Mouse (Mus musculus) neural tube, embryonic 13.5 days (tissue): ENCODE results near the gene Hoxd8. TPM values are rescaled to one million over a fixed set of nuclear protein-coding genes. Genes with fewer than 3 reads are reported as not detected.

Source experiments
- ATAC-seq: fragments of 200-750 bp; cut with Nextera tagmentation; 2 replicates; pipeline ENCODE4 v1.8.0; 2017; ENCODE audit warnings: low read depth, mild to moderate bottlenecking, moderate TSS enrichment, moderate library complexity
- H3K27ac ChIP-seq: fragments of 300-500 bp; sonication (generic); replicated peaks from 2 replicates; pipeline ENCODE4 v1.5.1; 2015; ENCODE audit warnings: moderate library complexity, mild to moderate bottlenecking, inconsistent platforms
- H3K27me3 ChIP-seq: fragments of 300-500 bp; sonication (generic); 2 replicates; pipeline ENCODE4 v1.6.1; 2015; ENCODE audit warnings: mild to moderate bottlenecking, inconsistent platforms
- H3K36me3 ChIP-seq: fragments of 300-500 bp; sonication (generic); 2 replicates; pipeline ENCODE4 v1.6.1; 2015; ENCODE audit warnings: mild to moderate bottlenecking, inconsistent platforms
- H3K4me1 ChIP-seq: fragments of 300-500 bp; sonication (generic); replicated peaks from 2 replicates; pipeline ENCODE4 v1.6.1; 2015; ENCODE audit warnings: inconsistent platforms
- H3K4me2 ChIP-seq: fragments of 300-500 bp; sonication (generic); 2 replicates; pipeline ENCODE4 v1.6.1; 2015; ENCODE audit warnings: inconsistent platforms, mild to moderate bottlenecking, moderate library complexity
- H3K4me3 ChIP-seq: fragments of 300-500 bp; sonication (generic); 2 replicates; pipeline ENCODE4 v1.5.1; 2015; ENCODE audit warnings: mild to moderate bottlenecking, inconsistent platforms
- H3K9ac ChIP-seq: fragments of 300-500 bp; sonication (generic); 2 replicates; pipeline ENCODE4 v1.6.1; 2015; ENCODE audit warnings: moderate library complexity, mild to moderate bottlenecking, inconsistent platforms
- H3K9me3 ChIP-seq: fragments of 300-500 bp; sonication (generic); 2 replicates; pipeline ENCODE4 v1.6.1; 2016; ENCODE audit warnings: inconsistent platforms
- WGBS: fragments of 180-500 bp; shearing (Covaris S2); methylation state at CpG from one replicate; pipeline ENCODE4 v1.1.7; 2015; 5-methylcytosine and 5-hydroxymethylcytosine counted together
- polyA plus RNA-seq: library from polyadenylated mRNA; unstranded; fragments of >200 nt; fragmentation: Nextera tagmentation; extraction: Ambion mirVana; gene quantifications from 2 replicates; pipeline ENCODE4 v1.2.1, GENCODE M21; 2015

Gene Hoxd8
- polyA plus RNA-seq, 1 experiment from 2014 or later, result 22.8 TPM

DNA sequence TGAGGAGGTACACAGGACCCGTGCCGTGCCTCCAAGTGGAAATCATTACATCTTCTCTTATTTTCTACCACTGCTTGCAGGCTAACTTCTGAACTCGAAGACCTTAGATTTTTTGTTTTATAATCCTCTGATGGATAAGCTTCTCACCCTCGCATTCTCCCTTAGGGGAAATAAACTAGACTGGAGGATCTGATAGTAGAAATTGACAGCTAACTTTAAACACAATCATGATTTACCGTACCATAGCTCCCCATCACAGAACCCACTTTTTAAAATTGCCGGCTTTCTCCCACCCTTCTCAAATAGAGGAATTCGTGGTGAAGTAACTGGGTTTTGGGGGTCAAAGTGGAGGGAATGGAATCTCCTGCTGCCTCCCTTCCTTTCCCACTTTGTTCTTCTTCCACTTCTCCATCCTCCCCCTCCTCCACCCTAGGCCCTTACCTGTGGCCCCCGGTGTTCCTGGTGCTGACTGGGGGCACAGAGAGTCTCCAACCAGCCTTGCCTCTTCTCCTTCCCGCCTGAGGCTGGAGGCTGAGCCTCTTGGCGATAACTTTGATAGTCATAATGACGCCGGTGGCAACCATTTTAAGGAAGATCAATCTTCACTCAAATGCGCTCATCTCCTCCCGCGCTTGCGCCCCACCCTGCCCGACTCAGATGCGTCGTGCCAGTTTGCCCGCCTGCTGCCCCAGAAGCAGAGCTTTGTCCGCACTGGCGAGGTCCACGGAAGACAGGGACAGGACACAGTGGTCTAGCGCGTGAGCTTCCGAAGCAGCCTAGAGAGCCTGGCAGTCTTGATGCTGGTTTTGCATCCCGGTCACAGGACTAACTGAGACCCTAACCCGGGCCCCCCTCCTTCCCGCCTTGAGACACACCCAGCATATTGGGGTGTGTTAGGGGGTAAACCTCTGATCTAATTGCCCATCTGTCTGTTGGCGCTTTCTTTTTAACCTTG is 43.7 kb upstream of the Hoxd8 start:
- Histone ChIP-seq H3K27ac (no peak overlapping the region), H3K4me2 (0 out of 2 replicates have a peak overlapping the region, but pooled peaks have one; percentile 9), H3K4me3 (peak overlapping the region; percentile 9; the same call in 1 of the 2 replicates), H3K27me3 (peaks cover 97% of the 10 kb centered on the region), H3K9me3 (no peaks in the 10 kb centered on the region), H3K36me3 (no peaks in the 10 kb centered on the region), H3K4me1 (peaks cover 14% of the 10 kb centered on the region), H3K9ac (no peak overlapping the region)
- WGBS, result 2% methylated on average over 30 of the region's 30 CpGs
- no peak for ATAC-seq

DNA sequence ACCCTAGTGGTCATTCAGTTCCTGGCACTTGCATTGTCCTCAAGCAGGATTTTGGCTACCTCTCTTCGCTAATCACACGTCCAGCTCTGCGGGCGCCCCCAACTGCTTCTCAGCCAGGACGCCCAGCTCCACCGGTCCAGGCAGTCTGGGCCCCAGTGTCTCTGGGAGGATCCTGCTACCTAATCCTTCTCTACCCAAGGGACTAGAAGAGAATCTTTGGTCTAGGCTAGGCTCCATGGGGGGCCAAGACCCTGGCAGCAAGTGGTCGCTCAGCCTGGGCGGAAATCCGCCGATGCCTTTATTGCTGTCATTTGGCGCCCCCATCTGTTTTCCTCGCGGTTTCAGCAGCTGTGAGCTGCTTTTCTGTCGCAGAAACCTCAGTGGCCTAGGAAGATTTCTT is 42.7 kb upstream of the Hoxd8 start:
- Histone ChIP-seq H3K27ac (no peak overlapping the region), H3K4me1 (peaks cover 8% of the 10 kb centered on the region), H3K4me2 (0 out of 2 replicates have a peak overlapping the region, but pooled peaks have one; percentile 27), H3K36me3 (no peaks in the 10 kb centered on the region), H3K9me3 (no peaks in the 10 kb centered on the region), H3K9ac (no peak overlapping the region), H3K4me3 (peak overlapping the region; percentile 4; the same call in 1 of the 2 replicates), H3K27me3 (peaks cover 97% of the 10 kb centered on the region)
- under 1% methylated on average over 14 of the region's 14 CpGs for WGBS
- ATAC-seq, result peak; percentile 36

DNA sequence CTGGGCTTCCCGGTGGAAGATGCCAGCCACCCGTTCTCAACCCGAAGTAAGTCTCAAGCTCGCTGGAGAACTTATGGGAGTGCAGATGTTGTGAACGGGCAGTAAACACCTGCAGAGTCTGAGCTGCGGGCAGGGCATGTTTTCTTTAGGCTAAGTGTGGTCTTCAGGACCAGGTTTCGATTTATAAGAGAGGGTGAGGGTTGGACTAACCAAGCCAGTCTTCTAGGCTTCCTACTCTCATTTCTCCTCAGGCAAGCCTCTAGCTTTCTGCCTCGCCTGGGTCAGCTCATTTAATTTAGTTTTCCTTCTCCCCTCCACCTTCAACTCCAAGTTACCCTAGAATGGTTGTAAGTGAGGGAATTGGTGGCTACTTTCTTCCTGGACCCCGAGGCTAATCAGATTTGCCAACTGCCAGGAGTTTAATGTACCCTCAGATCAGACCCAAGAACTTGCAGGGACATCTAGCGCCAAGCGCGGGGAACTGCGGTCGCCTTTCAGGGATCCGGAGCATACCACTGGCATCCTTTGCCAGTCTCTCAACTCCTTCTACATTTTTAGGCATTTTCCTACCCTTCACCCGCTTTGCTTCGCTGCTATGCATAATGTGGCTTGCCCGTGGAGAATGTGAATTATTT is 41.0 kb upstream of the Hoxd8 start:
- Histone ChIP-seq H3K4me3 (no peak overlapping the region), H3K36me3 (no peaks in the 10 kb centered on the region), H3K4me2 (no peak overlapping the region), H3K9me3 (no peaks in the 10 kb centered on the region), H3K27ac (no peak overlapping the region), H3K27me3 (peaks cover 99% of the 10 kb centered on the region), H3K4me1 (peaks cover 12% of the 10 kb centered on the region), H3K9ac (no peak overlapping the region)
- 0 out of 2 replicates have a peak, but pooled peaks have one; percentile 60 for ATAC-seq
- 2% methylated on average over 18 of the region's 18 CpGs for WGBS

DNA sequence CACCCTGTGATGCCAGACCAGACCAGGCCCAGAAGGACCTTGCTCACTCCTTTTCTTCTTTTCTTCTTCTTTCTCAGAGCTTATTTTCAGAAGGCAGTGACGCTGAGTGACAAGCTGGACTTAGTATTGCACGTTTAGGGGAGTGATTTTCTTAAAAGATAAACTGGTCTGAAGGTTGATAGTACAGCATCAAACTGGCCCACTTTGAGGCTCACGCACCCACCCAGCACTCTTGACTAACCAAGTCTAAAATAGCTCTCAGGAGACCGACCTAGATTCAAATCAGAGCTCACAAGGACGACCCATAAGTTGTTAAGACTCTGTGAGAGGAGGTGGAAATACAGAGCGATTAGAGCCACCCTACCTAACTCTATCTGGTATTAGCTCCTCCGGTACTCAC is 38.0 kb upstream of the Hoxd8 start:
- H3K27ac ChIP-seq, result no peak overlapping the region
- WGBS, result 2% methylated on average over 7 of the region's 7 CpGs
- no peak overlapping the region for H3K9ac ChIP-seq
- H3K4me3 ChIP-seq, result no peak overlapping the region
- no peak overlapping the region for H3K4me2 ChIP-seq
- no peaks in the 10 kb centered on the region for H3K9me3 ChIP-seq
- ATAC-seq, result no peak
- no peaks in the 10 kb centered on the region for H3K36me3 ChIP-seq
- peaks cover 17% of the 10 kb centered on the region for H3K4me1 ChIP-seq
- H3K27me3 ChIP-seq, result peaks cover 99% of the 10 kb centered on the region

DNA sequence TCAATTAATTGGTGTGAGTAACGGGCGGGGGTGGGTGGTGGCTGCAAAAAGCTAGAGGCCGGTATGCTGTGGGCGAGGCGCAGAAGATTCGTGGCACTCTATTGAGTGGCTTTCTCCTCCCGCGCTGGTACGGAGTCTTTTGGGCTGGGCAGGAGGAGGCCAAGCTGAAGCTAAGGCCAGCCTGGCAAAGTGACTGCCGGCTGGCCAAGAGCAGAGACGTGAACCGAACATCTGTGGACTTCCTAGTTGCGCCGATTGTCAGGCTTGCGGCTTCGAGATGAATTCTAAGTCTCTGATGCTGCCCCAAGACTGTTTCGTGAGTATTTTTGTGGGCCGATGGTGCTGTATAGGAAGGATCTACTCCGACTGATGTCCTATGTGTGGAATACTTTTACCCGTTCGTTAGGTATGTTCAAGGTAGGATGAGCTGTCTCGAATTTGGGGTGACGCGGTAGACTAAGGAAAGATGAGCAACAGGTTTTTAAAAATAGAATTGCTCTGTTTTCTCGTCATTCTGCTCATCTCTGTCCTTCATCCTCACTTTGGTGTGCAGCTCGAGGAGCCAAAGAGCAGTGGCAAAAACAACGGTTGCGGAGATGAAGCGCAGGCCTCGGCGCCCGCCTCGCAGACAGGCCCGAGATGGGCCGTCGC is 37.1 kb upstream of the Hoxd8 start:
- Histone ChIP-seq H3K27me3 (peaks cover 99% of the 10 kb centered on the region), H3K4me2 (peak overlapping the region; percentile 50; the same call in 1 of the 2 replicates)

DNA sequence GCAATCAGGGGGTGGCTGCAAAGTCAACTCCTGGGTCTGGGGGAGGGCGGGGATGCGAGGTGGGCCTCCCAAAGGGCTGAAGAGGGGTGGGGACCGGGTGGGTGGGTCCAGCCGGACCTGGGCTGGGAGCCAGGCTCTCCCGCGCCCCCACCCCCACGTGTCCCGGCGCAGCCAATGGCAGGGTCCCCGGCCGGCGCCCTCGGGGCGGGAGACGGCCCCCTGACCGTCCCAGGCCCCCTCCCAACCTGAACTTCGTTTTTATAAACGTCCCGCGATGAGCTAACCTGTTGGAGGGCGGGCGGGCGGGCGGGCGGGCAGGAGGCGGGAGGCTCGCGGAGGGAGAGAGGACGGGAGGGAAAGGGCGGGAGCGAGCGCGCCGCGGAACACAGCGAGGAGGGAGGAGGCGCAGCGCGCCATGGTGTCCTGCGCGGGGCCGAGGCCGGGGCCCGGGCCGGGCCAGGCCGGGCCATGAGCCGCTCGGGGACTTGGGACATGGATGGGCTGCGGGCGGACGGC is 36.5 kb upstream of the Hoxd8 start, which contains the start of gene Hoxd13:
TSS of gene Hoxd13 (plus strand) at position 469 of the 516 bp plus-strand sequence.
- peak within 1 kb of the TSS; percentile 33 for H3K4me3 ChIP-seq
- WGBS, result 1% methylated on average over 36 of the region's 51 CpGs
- no peak within 1 kb of the TSS for H3K27ac ChIP-seq
- peaks cover 99% of the 10 kb centered on the region for H3K27me3 ChIP-seq
- H3K4me2 ChIP-seq, result peak within 1 kb of the TSS; percentile 50
- H3K36me3 ChIP-seq, result no peaks in the 10 kb centered on the region
- no peak for ATAC-seq
- no peaks in the 10 kb centered on the region for H3K9me3 ChIP-seq
- H3K4me1 ChIP-seq, result peaks cover 18% of the 10 kb centered on the region
- H3K9ac ChIP-seq, result 0 out of 2 replicates have a peak within 1 kb of the TSS, but pooled peaks have one; percentile 38

More for the DNA sequence above, 37.1 kb upstream of the Hoxd8 start:
- Histone ChIP-seq H3K27ac (no peak overlapping the region), H3K4me1 (peaks cover 13% of the 10 kb centered on the region), H3K36me3 (no peaks in the 10 kb centered on the region), H3K4me3 (no peak overlapping the region), H3K9ac (no peak overlapping the region), H3K9me3 (no peaks in the 10 kb centered on the region)
- no peak for ATAC-seq
- under 1% methylated on average over 36 of the region's 36 CpGs for WGBS

DNA sequence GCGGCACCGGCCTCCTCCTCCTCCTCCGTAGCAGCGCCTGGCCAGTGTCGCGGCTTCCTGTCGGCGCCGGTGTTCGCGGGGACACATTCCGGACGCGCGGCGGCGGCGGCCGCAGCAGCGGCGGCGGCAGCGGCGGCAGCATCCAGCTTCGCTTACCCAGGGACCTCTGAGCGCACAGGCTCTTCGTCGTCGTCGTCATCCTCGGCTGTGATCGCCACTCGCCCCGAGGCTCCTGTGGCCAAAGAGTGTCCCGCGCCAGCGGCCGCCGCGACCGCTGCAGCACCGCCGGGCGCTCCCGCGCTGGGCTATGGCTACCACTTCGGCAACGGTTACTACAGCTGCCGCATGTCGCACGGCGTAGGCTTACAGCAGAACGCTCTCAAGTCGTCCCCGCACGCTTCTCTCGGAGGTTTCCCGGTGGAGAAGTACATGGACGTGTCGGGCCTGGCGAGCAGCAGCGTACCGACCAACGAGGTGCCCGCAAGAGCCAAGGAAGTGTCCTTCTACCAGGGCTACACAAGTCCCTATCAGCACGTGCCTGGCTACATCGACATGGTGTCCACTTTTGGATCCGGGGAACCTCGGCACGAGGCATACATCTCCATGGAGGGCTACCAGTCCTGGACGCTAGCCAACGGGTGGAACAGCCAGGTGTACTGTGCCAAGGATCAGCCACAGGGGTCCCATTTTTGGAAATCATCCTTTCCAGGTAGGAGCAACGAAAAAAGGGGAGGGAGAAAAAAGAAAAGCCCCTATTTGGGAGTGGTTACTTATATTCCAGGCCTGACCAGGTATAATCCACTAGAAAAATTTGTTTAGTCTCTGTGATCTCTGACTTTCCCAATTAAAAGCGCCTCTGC is 35.8 kb upstream of the Hoxd8 start:
- Histone ChIP-seq H3K36me3 (no peaks in the 10 kb centered on the region), H3K27me3 (peaks cover 99% of the 10 kb centered on the region), H3K4me2 (peak overlapping the region; percentile 50), H3K27ac (no peak overlapping the region), H3K4me1 (peaks cover 19% of the 10 kb centered on the region), H3K4me3 (peak overlapping the region; percentile 33), H3K9me3 (no peaks in the 10 kb centered on the region), H3K9ac (0 out of 2 replicates have a peak overlapping the region, but pooled peaks have one; percentile 38)
- ATAC-seq, result 0 out of 2 replicates have a peak, but pooled peaks have one; percentile 51
- WGBS, result under 1% methylated on average over 52 of the region's 74 CpGs

DNA sequence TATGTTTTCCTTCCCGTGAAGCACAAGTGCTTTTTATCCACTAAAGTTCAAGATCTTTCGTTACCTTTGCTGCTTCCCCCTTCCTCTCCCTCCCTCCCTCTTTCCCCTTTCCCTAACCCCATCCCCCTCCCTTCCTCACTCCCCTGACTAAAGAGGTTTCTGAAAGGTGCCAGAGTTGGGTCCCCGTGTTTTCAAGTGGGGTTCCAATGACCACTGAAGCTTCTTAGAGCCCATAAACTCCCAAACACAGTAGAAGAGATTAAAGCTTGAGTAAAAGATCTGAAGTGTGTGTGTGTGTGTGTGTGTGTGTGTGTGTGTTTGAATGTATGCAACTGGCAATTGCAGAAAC is 35.2 kb upstream of the Hoxd8 start:
- Histone ChIP-seq H3K9ac (no peak overlapping the region), H3K4me1 (peaks cover 19% of the 10 kb centered on the region), H3K9me3 (no peaks in the 10 kb centered on the region), H3K27me3 (peaks cover 99% of the 10 kb centered on the region), H3K27ac (no peak overlapping the region), H3K4me2 (no peak overlapping the region; the same call in 1 of the 2 replicates), H3K36me3 (no peaks in the 10 kb centered on the region), H3K4me3 (no peak overlapping the region)
- 0% methylated on average over 3 of the region's 3 CpGs for WGBS
- no peak for ATAC-seq

DNA sequence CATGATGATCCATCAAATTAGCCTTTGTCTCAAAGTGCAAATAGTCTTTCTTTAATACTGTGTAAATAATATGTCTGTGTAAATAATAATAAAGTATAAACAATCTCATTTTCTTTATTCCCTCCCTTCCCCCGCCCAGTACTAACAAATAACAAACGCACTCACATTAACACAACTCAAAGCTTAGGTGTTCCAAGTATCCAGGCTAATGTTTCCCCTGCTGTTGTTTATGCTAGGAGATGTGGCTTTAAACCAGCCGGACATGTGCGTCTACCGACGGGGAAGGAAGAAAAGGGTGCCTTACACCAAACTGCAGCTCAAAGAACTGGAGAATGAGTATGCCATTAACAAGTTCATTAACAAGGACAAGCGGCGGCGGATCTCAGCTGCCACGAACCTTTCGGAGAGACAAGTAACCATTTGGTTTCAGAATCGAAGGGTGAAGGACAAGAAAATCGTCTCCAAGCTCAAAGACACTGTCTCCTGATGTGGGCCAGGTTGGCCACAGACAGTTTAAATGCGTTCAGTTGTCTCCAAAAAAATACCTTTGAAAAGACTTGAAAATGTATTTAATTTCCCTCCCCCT is 34.7 kb upstream of the Hoxd8 start:
- 2% methylated on average over 14 of the region's 14 CpGs for WGBS
- Histone ChIP-seq H3K4me1 (peaks cover 19% of the 10 kb centered on the region), H3K36me3 (no peaks in the 10 kb centered on the region), H3K27ac (no peak overlapping the region), H3K9ac (no peak overlapping the region), H3K4me3 (no peak overlapping the region), H3K4me2 (no peak overlapping the region), H3K27me3 (peaks cover 99% of the 10 kb centered on the region), H3K9me3 (no peaks in the 10 kb centered on the region)
- no peak for ATAC-seq

DNA sequence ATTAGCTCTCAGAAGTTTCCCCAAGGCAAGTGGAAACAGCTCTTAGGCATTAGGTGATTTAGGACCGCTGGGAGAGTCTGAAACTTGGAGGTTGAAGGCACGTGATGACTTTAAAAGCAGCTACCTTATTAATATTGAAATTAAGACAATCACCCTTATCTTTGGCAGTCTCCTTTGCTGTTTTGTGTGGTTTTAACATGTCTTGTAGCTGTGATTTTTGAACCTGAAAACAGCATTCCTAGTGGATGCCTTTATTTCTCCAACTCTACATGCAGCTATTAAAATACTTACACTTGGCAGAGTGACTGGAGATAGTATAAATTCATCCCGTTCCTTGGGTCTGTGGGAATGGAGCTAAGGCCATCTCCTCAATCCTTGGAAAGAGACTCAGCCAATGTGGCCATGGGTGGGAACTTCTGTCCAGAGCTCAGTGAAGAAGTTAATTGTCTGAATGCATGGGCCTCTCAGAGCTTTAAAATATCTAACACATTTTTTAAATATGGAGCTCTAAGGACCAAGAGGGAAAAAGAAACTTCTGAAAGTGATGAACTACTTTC is 33.7 kb upstream of the Hoxd8 start:
- WGBS, result under 1% methylated on average over 3 of the region's 3 CpGs
- Histone ChIP-seq H3K27ac (no peak overlapping the region), H3K36me3 (no peaks in the 10 kb centered on the region), H3K27me3 (peaks cover 100% of the 10 kb centered on the region), H3K4me2 (no peak overlapping the region), H3K4me3 (no peak overlapping the region), H3K9ac (no peak overlapping the region), H3K9me3 (no peaks in the 10 kb centered on the region), H3K4me1 (peaks cover 22% of the 10 kb centered on the region)
- ATAC-seq, result no peak
